Mouse (Mus musculus) CH12F3 (cell line): ENCODE measurements at regions not wholly inside any gene's neighbourhood (a gene's known extent, or its start where the extent isn't known, plus 50 kb on each side); places are given as distances from the start of the nearest gene placed in this dataset.

Experiments used
- in situ Hi-C: fragments of 300-500 bp; cut with MboI; formaldehyde crosslinking; loops from 2 replicates; pipeline ENCODE4 v1.14.3; 2020; ENCODE audit warnings: low sequenced_read_pairs

DNA sequence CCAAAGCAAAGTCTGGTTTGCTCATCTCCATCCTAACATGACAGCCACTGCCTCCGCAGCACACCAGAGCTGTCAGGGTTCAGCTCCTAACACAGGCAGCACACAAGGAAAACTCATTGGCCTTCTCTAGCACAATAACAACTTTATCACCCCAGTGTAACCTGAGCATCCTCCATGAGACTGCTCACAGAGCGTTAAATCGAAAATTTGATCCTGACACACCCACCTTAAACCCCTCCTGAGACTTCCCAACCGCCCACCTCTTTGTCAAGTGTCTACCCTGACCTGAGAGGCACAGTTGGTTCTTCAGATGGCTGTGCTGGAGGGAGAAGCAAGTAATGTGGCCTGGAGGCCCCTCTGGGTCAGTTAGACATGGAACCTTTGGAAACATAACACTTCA is 67.7 kb upstream of the Slc22a22 start:
- in situ Hi-C loops, result no loop called here

DNA sequence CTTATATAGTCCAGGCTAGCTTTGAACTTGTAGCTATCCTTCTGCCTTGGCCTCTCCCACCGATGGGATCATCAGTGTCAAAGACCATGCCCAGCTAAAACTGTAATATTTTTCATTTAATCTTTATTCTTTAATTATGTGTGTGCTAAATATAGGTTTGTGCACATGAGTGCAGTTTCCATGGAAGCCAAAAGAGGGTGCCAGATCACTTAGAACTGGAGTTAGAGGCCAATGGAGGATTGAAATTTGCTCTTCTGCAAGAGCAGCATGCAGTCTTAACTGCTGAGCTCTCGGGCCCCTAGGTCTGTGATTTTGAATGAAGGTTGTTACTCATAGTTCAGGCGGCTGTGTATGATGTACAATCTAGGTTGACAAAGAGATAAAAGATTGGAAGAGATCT is 66.6 kb upstream of the Slc22a22 start:
- in situ Hi-C loops, result no loop called here

DNA sequence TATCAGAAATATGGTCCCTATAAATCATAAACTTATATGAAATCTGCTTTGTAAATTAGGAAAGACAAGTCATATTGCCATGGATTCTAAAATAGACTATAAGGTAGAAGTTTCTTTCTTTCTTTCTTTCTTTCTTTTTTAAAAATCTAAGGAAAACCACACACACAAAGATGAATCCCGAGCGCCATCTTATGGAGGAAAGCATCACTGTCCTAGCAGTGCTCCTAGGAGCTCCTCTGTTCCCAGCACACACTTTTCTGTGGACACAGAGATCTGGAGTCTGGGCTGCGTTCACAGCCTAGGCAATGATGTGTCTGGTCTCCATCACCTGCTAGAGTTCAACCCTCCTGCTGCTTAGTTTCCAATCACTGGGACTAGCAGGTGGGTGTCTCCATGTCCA is 65.2 kb upstream of the Slc22a22 start:
- in situ Hi-C loops, result no loop called here

DNA sequence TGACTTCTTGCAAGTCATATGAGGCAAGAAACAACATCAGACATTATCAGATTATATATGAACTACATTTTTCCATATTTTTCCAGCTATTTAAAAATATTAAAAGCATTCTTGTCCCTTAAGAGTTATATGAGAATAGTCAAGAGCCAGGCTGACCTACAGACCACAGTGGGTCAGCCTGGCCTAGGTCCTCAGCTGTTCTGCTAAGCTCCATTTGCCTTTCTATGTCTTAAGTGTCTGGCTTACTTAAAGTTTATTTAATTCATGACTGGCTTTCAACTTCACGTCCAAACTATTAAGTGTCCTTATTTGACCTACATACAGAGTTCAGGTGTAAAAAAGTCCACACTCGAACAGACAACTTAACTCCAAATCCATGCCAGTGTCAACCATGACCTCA is 58.1 kb upstream of the Slc22a22 start:
- in situ Hi-C loops, result no loop called here
